Mouse (Mus musculus) spleen, postnatal 4 days (tissue): ENCODE results near the gene Tmem141.

Source experiments
- DNase-seq, 2 experiments: peaks; one replicate each; pipeline ENCODE4 v3.0.0; 2022; ENCODE audit warnings: low spot score in 2 of 2

The Tmem141 gene

DNA sequence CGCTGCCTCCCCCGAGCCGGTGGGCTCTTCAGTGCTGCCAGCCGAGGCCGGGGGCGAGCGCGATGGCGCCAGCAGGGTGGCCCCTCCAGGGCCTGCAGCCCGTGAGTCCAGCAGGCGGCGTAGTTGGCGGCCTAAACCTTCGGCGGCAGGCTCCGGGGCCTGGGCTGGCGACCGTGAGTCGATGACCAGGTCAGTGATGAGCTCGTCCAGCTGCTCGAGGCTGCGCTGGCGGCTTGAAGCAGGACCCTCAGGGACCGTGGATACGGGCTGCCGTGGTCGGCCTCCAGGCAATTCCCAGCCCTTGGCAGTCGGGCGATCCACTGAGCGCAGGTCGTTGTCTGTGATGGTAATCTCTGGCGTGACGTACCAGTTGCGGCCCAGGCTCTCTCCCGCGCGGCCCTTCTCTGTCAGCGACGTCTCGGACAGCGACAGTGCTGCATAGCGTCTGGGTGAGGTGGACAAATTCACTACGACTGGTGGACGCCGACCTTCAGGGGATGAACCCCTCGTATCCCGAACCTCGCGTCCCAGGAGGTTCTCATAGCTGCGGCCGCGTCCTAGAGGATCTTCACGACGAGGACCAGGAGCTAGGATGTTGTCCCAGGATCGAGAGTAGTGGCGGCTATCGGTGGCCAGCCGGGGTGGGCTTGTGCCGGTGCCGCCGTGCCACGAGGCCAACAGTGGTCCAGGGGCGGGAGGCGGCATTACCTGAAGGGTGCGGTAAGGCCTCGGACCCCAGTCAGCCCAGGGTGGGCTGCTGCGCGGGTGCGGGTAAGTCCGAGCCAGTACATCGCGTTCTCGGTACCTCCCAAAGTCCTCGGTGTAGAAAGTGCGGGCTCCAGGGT, 43.6 kb downstream of the Tmem141 start:
- no peak for DNase-seq

DNA sequence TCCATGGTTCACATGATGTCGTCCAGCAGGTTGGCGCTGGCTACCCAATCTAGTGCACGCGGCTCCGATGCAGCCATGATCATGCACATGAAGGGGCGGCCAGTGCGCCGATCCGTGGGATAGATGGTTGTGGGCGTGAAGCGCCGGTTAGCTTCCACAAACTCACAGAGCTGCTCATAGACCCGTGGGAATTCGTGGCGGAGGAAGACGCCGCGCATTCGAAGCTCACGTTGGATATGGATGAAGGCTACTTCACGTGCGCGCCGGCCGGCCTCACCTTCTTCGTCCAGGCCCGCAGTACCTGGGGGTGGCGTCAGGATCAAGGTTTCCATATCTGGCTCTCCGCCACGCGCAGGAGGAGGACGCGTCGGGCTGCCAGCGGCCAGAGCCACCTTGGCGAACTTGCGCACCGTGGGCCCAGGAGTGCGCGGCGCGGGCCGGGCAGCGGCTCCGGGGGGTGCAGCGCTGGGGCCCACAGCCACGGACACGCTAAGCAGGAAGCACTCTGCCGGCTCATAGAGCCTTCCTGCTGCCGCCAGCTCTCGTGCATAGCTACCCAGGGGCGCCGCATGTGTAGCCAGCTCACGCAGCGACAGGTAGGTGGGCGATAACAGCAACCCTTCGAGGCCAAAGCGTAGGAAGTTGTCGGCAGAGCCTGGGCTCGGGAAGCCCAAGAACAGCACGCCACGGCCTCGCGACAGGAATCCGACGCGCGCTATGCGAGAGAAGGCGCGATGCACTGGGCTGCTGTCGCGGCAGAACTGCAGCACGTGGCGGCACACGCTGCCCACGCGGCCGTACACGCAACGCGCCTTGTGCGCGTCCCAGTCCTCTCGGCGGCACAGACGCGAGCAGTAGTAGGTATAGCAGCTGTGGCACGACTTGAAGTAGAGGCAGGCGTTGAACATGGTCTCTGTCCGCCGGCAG, 44.6 kb downstream of the Tmem141 start:
- DNase-seq = no peak

DNA sequence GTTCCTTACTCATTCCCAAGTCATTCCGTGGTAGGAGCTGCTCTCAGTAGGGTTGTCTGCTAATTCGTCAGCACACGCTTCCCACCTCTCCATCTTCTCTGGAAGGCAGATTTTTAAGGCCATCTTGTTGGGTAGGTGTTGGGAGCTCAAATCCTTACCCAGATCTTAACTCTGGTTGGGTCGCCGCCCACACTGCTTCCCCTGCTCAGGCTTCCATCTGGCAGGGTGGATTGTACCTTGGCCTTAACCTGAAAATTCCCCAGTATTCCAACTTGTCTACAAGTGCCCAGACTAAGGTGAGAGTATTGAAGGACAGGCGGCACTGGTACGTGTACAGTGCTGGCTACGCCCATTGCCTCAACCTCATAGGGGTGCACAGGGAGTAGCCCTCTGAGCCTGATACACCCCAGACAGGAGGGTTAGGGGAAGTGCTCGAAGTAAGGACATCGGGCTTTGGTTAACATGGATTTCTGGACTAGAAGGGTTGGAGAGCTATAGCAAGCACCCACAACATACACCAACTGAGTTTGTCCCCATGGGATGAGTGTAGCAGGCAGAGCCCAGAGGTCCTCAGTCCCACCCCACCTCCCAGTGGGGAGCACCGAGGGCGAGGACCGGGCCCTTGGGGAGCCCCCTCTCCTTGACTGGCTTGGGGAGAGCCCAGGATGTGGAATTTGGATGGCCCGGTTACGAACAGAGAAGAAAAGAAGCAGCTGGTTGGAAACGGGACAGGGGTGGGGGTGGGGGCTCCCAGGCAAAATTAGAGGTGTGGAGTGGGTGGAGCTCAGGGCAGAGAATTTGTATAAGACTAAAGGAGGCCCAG, 45.6 kb downstream of the Tmem141 start:
- DNase-seq = no peak

DNA sequence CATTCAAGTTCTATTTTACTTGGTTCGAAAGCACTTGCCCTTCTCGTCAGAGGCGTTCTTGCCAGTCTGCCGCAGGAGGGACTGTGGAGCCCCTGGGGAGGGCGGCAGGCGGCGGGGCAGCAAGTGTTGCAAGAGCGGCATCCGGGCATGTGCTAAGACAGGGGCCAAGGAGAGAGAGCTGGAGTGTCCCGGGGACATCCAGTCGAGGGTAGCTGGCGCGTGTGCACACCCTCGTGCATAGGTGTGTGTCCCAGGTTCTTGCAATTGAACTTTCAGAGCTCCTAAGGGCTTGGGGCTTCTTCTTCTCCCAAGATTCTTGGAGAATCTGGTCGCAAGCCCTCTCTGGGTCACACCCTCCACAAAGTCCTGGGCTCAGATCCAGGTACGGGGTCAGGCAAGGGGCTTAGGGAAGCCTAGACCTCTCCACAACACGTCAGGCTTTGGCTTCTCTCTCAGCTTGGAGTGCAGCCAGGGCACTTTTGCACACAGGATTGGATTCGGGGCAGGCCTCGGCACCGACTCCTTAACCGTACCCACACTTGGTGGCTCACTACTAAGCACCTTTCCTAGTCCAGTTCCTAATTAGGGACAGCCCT, 46.3 kb downstream of the Tmem141 start:
- DNase-seq = peak in 1 of 2 experiments; percentile 79

DNA sequence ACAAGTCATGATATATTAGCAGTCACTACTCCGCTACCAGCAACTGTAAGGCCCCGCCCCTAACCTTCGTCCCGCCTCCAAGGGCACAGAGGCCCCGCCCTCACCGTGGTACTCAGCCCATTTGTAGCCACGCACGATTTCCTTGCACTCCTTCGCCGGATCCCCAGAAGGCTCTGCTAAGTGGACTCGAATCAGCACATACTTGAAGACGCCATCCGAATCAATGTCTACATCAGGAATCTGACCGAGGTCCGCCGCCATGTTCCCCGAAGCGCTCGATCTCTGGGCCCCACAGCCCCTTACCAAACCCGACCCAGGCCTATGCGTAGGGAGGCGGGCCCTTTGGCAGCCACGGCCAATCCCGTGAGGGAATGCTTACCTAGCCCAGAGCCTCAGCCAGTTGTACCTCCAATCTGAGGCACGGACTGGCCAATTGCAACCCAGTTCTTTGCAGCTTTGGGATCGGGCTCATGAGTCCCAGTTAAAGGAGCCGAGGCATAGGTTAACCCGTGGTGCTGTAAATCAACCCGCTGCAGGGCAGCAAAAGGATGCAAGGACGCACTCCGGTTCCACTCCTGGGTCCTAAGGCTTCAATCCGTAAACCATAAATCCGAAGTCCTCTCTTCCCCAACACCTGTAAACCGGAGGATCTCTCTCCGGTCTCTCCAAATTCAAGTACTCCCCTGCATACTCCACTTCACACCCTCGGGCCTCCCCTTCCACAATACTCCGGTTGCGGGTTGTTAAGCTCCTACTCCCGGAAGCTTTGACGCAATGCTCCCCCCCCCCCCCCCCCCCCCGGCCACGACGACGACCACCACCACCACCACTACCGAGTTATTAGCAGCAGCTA, 47.0 kb downstream of the Tmem141 start, which contains the start of the genes Mamdc4 and Phpt1:
Gene Mamdc4 (minus strand): TSS at position 267 of the 853 bp plus-strand sequence.
Gene Phpt1 (minus strand): TSS at position 646 of the 853 bp plus-strand sequence.
- DNase-seq = peak; percentile 91 to 94

DNA sequence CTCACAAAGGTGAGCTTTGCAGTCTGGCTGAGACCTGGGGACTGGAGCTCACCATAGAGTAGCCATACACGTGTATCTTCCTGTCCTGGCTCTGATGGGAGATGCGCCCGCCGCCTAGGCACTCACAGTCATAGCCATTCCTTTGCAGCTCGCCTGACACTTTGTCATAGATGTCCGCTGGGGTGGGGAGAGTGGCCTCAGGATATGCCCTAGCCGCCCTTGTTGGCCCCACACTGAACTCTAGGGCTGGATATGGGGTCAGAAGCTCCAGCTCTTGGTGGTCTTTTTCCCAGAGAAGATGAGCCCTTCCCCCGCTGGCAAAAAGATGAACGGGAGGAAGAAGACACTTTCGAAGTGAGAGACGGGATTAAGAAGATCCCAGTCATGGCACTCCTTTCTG, 47.7 kb downstream of the Tmem141 start:
- peak in 1 of 2 experiments; percentile 63 for DNase-seq

DNA sequence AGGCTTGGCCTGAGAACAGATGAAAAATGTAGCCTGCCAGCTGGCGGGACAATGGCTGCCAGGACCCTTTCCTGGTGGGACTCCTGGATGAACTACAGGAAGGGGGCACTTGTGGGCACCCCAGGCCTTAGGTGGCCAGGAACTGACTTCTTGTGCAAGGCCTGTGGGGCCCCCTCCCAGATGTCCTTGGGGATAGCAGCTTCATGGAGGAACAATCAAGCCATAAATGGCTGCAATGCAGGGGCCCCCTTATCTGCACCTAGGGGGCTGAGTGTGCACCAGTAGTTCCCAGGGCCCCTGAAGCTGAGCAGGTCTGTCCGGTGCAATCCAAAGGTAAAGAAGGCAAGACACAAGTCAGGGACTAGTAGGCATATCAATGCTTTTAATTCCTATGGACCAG, 48.7 kb downstream of the Tmem141 start:
- DNase-seq = peak in 1 of 2 experiments; percentile 61

DNA sequence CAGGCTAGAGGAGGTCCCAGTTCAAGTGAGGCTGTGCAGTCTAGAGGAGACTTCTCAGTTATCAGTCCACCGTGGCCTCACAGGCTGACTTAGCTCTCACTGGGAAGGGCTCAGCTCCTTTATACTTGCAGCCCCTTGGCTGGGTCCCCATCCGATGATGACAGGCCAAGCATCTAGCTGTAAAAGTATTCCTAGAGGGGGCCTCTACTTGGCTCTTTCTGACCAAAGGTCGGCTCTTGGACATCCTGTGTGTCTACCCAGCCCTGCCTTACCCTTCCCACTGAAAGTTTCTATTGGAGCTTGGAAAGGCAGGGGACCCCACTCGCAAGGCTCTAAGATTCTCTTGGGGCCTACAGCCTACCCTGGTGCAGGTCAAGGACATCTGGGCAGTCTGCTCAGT, 50.6 kb downstream of the Tmem141 start:
- DNase-seq = no peak
